Mouse (Mus musculus): ENCODE measurements around the gene Pih1d2. TPM values are rescaled to one million over a fixed set of nuclear protein-coding genes. Genes with fewer than 3 reads are reported as not detected.

Pih1d2 gene
- polyA plus RNA-seq, 1 experiment from 2014 or later: 4.7 TPM

DNA sequence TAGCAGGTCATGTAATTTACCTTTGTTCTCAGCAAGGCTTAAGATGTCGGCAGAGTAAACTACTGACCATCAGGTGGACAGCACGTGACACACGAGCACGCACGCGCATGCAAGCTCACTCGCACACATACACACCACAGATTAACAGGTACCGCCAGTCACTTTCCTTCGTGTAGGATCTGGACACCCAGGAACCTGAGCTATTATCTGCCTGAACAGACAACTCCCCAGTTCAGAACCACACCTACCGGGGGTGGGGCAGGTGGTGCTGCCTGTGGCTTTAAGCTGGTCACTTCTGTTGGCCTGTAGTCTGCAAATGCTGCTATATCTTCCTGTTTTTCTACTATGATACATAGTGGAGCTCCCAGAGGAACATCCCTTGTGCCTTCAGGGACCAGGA lies 33.4 kb downstream of the Pih1d2 start:
- Histone ChIP-seq H3K4me2 (ENCODE audit: low read depth) (no peak overlapping the region), H3K4me1 (ENCODE audit: control insufficient read depth, insufficient read depth, low read length) (no peaks in the 10 kb centered on the region), H3K9me3 (ENCODE audit: control insufficient read depth, low read length) (no peaks in the 10 kb centered on the region), H3K36me3 (ENCODE audit: control insufficient read depth, insufficient read depth, low read length) (peaks cover 12% of the 10 kb centered on the region), H3K9ac (ENCODE audit: low read length) (no peak overlapping the region), H3K4me3 (ENCODE audit: low read depth, low read length) (no peak overlapping the region), H3K27ac (ENCODE audit: low read depth, low read length) (no peak overlapping the region), H3K27me3 (ENCODE audit: control insufficient read depth, insufficient read depth, low read length) (no peaks in the 10 kb centered on the region)
- ATAC-seq (ENCODE audit: insufficient read depth, low FRiP score, low TSS enrichment) (no peak), DNase-seq (ENCODE audit: low spot score) (no peak)
- 97% methylated on average over 10 of the region's 10 CpGs for WGBS

DNA sequence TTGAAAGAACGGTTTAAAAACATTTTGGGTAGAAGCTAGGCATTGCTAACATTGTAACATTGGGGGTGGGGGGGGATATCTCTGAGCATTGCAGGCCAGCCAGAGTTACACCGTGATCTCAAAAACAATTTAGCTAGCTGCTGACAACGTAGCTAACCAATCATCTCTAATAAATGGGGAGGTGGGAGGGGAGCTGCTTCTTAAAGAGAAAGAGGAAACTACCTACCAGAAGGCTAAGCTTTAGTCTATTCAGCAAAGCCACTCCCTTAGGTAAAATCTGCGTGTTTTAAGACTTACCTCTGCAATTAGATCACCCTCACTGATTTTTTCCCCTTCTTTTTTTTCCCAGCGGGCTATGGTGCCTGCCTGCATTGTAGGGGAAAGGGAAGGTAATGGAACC lies 41.3 kb downstream of the Pih1d2 start:
- WGBS: 42% methylated on average over 5 of the region's 5 CpGs

DNA sequence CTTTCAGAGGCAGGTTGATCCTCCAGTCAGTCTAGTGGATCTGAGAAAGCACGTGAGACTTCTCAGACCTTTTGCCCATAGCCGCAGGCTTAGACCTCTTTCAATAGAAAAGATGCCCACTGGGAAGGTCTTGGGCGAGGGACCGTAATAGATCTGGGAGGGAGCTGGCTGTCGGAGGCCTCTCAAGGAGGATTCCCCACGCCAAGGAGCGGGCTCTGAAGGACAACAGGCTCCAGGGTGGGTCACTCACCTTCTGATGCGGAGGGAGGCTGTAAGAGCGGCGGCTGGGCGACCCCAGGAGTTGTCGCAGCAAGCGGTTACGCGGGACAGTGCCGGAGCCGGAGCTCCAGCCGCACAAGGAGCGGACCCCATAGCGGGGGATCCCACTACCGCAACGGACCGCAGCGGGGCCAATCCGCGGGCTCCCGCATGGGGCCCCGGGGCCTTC lies 41.8 kb downstream of the Pih1d2 start:
- H3K4me2 ChIP-seq (ENCODE audit: low read depth): peak overlapping the region; percentile 81
- WGBS: under 1% methylated on average over 19 of the region's 28 CpGs
- ATAC-seq (ENCODE audit: insufficient read depth, low FRiP score, low TSS enrichment): peak; percentile 79

More for the DNA sequence above, 41.3 kb downstream of the Pih1d2 start:
- Histone ChIP-seq H3K36me3 (ENCODE audit: control insufficient read depth, insufficient read depth, low read length) (peaks cover 2% of the 10 kb centered on the region; the same call in 1 of the 2 replicates), H3K27me3 (ENCODE audit: control insufficient read depth, insufficient read depth, low read length) (no peaks in the 10 kb centered on the region), H3K4me3 (ENCODE audit: low read depth, low read length) (peak overlapping the region; percentile 64), H3K4me1 (ENCODE audit: control insufficient read depth, insufficient read depth, low read length) (peaks cover 8% of the 10 kb centered on the region), H3K9ac (ENCODE audit: low read length) (peak overlapping the region; percentile 85), H3K27ac (ENCODE audit: low read depth, low read length) (no peak overlapping the region), H3K4me2 (ENCODE audit: low read depth) (peak overlapping the region; percentile 81), H3K9me3 (ENCODE audit: control insufficient read depth, low read length) (no peaks in the 10 kb centered on the region)
- ATAC-seq (ENCODE audit: insufficient read depth, low FRiP score, low TSS enrichment): no peak
- no peak for DNase-seq (ENCODE audit: low spot score)

DNA sequence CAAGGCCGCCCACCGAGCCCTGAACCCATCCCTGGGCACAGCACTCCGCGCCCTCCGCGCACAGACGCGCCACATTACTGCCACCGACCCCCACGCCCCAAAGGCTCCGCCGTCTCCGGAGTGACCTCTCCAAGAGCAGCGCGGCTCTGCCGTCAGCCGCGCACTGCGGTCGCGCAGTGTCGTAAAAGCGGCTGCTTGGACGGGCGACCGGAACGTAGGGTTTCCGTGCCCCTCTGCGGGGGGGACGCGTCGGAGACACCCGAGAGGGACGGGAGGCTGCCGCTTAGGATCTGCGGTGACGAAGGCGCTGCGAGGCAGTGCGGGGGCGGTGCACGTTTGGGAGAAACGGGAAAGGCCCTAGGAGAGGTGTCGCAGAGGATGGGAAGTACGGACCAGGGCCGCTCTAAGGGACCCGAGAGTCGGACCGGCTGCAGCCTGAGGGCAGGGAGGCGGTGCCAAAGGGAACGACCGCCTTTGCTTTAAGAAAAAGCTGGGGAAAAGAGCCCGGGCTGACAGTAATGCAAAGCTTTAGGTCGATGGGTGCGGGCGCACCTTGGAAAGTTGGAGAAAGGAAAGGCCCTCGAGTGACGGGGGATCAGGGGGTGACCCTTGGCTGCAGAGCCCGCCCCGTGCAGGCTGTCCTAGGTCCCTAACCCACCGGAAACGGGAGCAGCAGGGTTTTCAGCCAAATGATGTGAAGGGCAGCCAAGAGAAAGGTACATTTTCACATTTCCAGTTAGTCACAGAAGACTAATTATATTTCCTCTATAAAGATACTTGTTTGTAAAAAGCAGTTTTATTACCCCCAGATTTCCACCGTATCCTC lies 42.5 kb downstream of the Pih1d2 start, which contains the start of gene Dlat:
Dlat (minus strand) TSS at position 389 of the 826 bp plus-strand sequence.
- under 1% methylated on average over 59 of the region's 63 CpGs for WGBS
- peak within 1 kb of the TSS; percentile 81 for H3K4me2 ChIP-seq (ENCODE audit: low read depth)
- peak; percentile 89 for ATAC-seq (ENCODE audit: insufficient read depth, low FRiP score, low TSS enrichment)

More for the DNA sequence above, 41.8 kb downstream of the Pih1d2 start:
- Histone ChIP-seq H3K27ac (ENCODE audit: low read depth, low read length) (peak overlapping the region; percentile 70), H3K27me3 (ENCODE audit: control insufficient read depth, insufficient read depth, low read length) (no peaks in the 10 kb centered on the region), H3K9me3 (ENCODE audit: control insufficient read depth, low read length) (no peaks in the 10 kb centered on the region), H3K9ac (ENCODE audit: low read length) (peak overlapping the region; percentile 85), H3K36me3 (ENCODE audit: control insufficient read depth, insufficient read depth, low read length) (no peaks in the 10 kb centered on the region), H3K4me1 (ENCODE audit: control insufficient read depth, insufficient read depth, low read length) (peaks cover 8% of the 10 kb centered on the region), H3K4me3 (ENCODE audit: low read depth, low read length) (peak overlapping the region; percentile 64)
- no peak for DNase-seq (ENCODE audit: low spot score)

DNA sequence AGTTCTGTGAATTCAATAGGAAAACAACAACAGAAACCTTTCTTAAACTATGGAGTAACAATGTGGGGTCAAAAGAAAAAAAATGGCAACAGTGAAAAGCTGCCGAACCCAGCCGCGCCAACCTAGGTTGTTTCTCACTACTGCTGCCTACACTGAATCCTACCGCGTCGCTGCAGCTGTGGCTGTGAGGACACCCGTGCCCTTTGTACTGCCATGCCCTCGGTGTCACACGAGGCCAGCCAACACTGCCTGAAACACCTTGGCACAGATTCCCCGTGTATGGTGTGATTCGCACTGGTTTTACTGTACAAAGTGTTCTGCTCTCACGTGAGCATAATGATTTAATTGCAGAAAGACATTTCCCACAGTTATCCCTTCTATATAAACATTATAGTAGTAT lies 43.3 kb downstream of the Pih1d2 start:
- Histone ChIP-seq H3K4me3 (ENCODE audit: low read depth, low read length) (peak overlapping the region; percentile 64), H3K4me2 (ENCODE audit: low read depth) (peak overlapping the region; percentile 81), H3K36me3 (ENCODE audit: control insufficient read depth, insufficient read depth, low read length) (no peaks in the 10 kb centered on the region), H3K9ac (ENCODE audit: low read length) (peak overlapping the region; percentile 18), H3K4me1 (ENCODE audit: control insufficient read depth, insufficient read depth, low read length) (peaks cover 8% of the 10 kb centered on the region), H3K27ac (ENCODE audit: low read depth, low read length) (no peak overlapping the region), H3K27me3 (ENCODE audit: control insufficient read depth, insufficient read depth, low read length) (no peaks in the 10 kb centered on the region), H3K9me3 (ENCODE audit: control insufficient read depth, low read length) (no peaks in the 10 kb centered on the region)
- DNase-seq (ENCODE audit: low spot score) (peak; percentile 26), ATAC-seq (ENCODE audit: insufficient read depth, low FRiP score, low TSS enrichment) (no peak)
- 16% methylated on average over 12 of the region's 12 CpGs for WGBS

More for the DNA sequence above, 42.5 kb downstream of the Pih1d2 start, which contains the start of gene Dlat:
- H3K27ac ChIP-seq (ENCODE audit: low read depth, low read length): peak within 1 kb of the TSS; percentile 70
- H3K9me3 ChIP-seq (ENCODE audit: control insufficient read depth, low read length): no peaks in the 10 kb centered on the region
- no peaks in the 10 kb centered on the region for H3K27me3 ChIP-seq (ENCODE audit: control insufficient read depth, insufficient read depth, low read length)
- H3K36me3 ChIP-seq (ENCODE audit: control insufficient read depth, insufficient read depth, low read length): no peaks in the 10 kb centered on the region
- peak within 1 kb of the TSS; percentile 64 for H3K4me3 ChIP-seq (ENCODE audit: low read depth, low read length)
- DNase-seq (ENCODE audit: low spot score): peak; percentile 92
- H3K9ac ChIP-seq (ENCODE audit: low read length): peak within 1 kb of the TSS; percentile 85
- peaks cover 8% of the 10 kb centered on the region for H3K4me1 ChIP-seq (ENCODE audit: control insufficient read depth, insufficient read depth, low read length)

DNA sequence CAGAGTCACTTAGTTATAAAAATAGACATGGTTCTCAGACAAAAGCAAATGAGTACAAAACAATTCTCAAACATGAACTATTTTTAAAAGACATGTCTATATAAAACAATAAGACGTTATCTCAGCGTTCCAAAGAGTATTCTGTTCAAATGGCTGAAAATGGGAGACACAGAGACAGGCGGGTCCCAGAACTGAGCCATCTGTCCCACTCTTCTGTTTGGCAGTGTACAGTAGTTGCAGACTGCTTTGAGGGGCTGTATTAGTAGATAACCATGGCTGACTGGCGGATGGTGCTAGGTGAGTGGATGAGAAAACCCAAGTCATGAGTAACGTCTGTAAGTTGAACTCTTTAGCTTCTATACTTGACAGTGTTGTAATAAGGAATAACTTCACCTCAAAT lies 47.7 kb downstream of the Pih1d2 start:
- no peak overlapping the region for H3K9ac ChIP-seq (ENCODE audit: low read length)
- H3K27ac ChIP-seq (ENCODE audit: low read depth, low read length): no peak overlapping the region
- H3K27me3 ChIP-seq (ENCODE audit: control insufficient read depth, insufficient read depth, low read length): no peaks in the 10 kb centered on the region
- H3K9me3 ChIP-seq (ENCODE audit: control insufficient read depth, low read length): no peaks in the 10 kb centered on the region
- peaks cover 4% of the 10 kb centered on the region; the same call in 1 of the 2 replicates for H3K4me1 ChIP-seq (ENCODE audit: control insufficient read depth, insufficient read depth, low read length)
- no peak overlapping the region for H3K4me2 ChIP-seq (ENCODE audit: low read depth)
- ATAC-seq (ENCODE audit: insufficient read depth, low FRiP score, low TSS enrichment) (no peak), DNase-seq (ENCODE audit: low spot score) (no peak)
- H3K36me3 ChIP-seq (ENCODE audit: control insufficient read depth, insufficient read depth, low read length): no peaks in the 10 kb centered on the region
- H3K4me3 ChIP-seq (ENCODE audit: low read depth, low read length): no peak overlapping the region
- WGBS: 92% methylated on average over 5 of the region's 5 CpGs

DNA sequence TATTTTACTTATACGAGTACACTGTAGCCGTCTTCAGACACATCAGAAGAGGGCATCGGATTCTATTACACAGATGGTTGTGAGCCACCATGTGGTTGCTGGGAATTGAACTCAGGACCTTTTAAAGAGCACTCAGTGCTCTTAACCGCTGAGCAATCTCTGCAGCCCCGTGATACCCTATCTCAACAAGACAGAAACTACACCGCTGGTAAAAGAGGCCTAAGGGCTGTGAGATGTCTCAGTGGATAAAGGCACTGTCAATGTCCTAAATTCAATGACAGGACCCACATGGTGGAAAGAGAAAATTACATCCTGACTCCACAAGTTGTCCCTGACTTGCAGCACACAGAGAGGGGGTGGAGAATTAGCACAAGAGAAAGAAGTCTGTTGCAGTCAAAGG lies 49.3 kb downstream of the Pih1d2 start:
- Histone ChIP-seq H3K4me2 (ENCODE audit: low read depth) (no peak overlapping the region), H3K9ac (ENCODE audit: low read length) (no peak overlapping the region), H3K27me3 (ENCODE audit: control insufficient read depth, insufficient read depth, low read length) (no peaks in the 10 kb centered on the region), H3K4me3 (ENCODE audit: low read depth, low read length) (no peak overlapping the region), H3K36me3 (ENCODE audit: control insufficient read depth, insufficient read depth, low read length) (no peaks in the 10 kb centered on the region), H3K27ac (ENCODE audit: low read depth, low read length) (no peak overlapping the region), H3K4me1 (ENCODE audit: control insufficient read depth, insufficient read depth, low read length) (no peaks in the 10 kb centered on the region), H3K9me3 (ENCODE audit: control insufficient read depth, low read length) (no peaks in the 10 kb centered on the region)
- DNase-seq (ENCODE audit: low spot score) (no peak), ATAC-seq (ENCODE audit: insufficient read depth, low FRiP score, low TSS enrichment) (no peak)
- 92% methylated on average over 6 of the region's 6 CpGs for WGBS

DNA sequence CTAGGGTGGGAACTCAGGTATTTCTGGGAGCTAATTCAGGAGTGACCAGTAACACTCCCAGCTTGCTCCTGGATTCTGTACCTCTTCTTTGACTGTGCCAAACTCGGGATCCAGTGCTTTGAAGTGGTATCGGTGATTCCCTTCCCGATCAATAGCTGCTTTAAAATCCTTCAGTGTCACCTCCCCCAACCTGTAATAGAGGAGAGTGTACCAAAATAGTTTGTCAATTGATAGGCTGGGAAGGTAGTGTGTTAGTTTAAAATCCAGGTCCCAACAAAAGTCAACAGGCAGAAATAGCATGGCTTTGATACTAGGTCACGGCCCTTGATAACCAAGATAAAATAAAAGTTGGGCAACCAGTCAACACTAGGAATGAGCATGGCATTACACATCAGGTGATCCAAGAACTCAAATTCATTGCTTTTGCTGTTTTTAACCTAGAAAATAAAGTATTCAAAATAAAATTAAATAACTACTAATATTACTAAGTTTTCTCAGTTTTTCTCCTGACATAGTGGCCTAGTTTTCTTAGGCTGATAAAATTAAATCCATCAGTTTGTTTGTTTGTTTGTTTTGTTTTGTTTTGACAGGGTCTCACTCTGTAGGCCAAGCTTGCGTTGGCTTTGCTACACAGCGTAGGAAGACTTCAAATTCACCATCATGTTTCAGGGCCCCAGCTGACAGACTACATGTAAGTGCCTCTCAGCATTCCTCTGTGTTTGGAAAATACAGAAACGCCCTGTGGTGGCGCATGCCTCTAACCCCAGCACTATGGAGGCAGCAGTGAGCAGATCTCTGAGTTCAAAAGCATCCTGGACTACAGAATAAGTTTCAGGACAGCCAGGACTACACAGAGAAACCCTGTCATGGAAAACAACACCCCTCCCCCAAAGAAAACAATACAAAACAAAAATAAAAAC lies 50.7 kb downstream of the Pih1d2 start:
- Histone ChIP-seq H3K9me3 (ENCODE audit: control insufficient read depth, low read length) (no peaks in the 10 kb centered on the region), H3K4me1 (ENCODE audit: control insufficient read depth, insufficient read depth, low read length) (no peaks in the 10 kb centered on the region), H3K4me3 (ENCODE audit: low read depth, low read length) (no peak overlapping the region), H3K27me3 (ENCODE audit: control insufficient read depth, insufficient read depth, low read length) (no peaks in the 10 kb centered on the region), H3K27ac (ENCODE audit: low read depth, low read length) (no peak overlapping the region), H3K9ac (ENCODE audit: low read length) (no peak overlapping the region), H3K4me2 (ENCODE audit: low read depth) (no peak overlapping the region), H3K36me3 (ENCODE audit: control insufficient read depth, insufficient read depth, low read length) (no peaks in the 10 kb centered on the region)
- ATAC-seq (ENCODE audit: insufficient read depth, low FRiP score, low TSS enrichment): no peak
- no peak for DNase-seq (ENCODE audit: low spot score)
- 84% methylated on average over 8 of the region's 8 CpGs for WGBS

Measured in neural tube, embryonic 11.5 days (tissue).